Mouse (Mus musculus): ENCODE measurements around the gene Eprs. TPM values are rescaled to one million over a fixed set of nuclear protein-coding genes. Genes with fewer than 3 reads are reported as not detected.

Gene Eprs
- polyA plus RNA-seq, 2 experiments, result 22.9 to 83.7 TPM

DNA sequence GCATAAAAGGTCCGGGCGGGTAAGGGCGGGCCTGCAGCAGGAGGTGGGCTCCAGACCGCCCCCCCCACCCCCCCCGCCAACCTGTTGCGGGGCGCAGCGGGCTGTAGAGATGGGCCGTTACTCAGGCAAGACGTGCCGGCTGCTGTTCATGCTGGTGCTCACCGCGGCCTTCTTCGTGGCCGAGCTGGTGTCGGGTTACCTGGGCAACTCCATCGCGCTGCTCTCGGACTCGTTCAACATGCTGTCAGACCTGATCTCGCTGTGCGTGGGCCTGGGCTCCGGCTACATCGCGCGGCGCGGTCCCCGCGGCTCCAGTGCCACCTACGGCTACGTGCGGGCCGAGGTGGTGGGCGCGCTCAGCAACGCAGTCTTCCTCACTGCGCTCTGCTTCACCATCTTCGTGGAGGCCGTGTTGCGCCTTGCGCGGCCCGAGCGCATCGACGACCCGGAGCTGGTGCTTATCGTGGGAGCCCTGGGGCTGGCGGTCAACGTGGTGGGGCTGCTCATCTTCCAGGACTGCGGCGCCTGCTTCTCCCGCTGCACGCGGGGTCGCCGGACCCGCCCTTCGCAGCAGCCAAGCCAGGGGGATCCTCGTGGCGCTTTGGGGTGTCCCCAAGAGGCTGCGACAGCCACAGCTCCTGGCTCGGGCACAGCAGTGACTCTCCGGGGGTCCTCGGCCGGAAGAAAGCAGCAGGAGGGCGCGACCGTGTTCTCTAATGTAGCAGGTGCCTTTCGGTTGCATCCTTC lies 92.3 kb downstream of the Eprs start:
- Histone ChIP-seq H3K4me1 (replicated peaks; ENCODE audit: control insufficient read depth in 2 of 2, insufficient read depth in 2 of 2, low read length in 1 of 2) (peaks cover 63 to 72% of the 10 kb centered on the region in 2 experiments), H3K36me3 (replicated peaks; ENCODE audit: control insufficient read depth, insufficient read depth, low read depth) (peaks cover 33% of the 10 kb centered on the region), H3K9me3 (ENCODE audit: control insufficient read depth, low read length) (no peaks in the 10 kb centered on the region), H3K27me3 (ENCODE audit: control insufficient read depth, insufficient read depth, low read length) (0 out of 2 replicates have a peak, but pooled peaks cover 2% of the 10 kb centered on the region), H3K9ac (replicated peaks) (peak overlapping the region; percentile 90), H3K4me3 (ENCODE audit: insufficient read depth in 1 of 2, low read depth in 2 of 2, low read length in 2 of 2) (peak overlapping the region; percentile 79 to 87), H3K27ac (peak overlapping the region; percentile 97), H3K4me2 (ENCODE audit: low read depth) (peak overlapping the region; percentile 87)
- WGBS (ENCODE audit: insufficient replicate concordance), result 1% methylated on average over 70 of the region's 71 CpGs
- no peak for DNase-seq (ENCODE audit: low read depth in 3 of 3, low spot score in 3 of 3)
- peak; percentile 13 for ATAC-seq (ENCODE audit: insufficient read depth)
- no peak for TF ChIP-seq CTCF (IDR thresholded peaks at IDR 0.05; ENCODE audit: low read depth)
- no peak for TF ChIP-seq EP300 (IDR thresholded peaks at IDR 0.05; ENCODE audit: low read depth)

DNA sequence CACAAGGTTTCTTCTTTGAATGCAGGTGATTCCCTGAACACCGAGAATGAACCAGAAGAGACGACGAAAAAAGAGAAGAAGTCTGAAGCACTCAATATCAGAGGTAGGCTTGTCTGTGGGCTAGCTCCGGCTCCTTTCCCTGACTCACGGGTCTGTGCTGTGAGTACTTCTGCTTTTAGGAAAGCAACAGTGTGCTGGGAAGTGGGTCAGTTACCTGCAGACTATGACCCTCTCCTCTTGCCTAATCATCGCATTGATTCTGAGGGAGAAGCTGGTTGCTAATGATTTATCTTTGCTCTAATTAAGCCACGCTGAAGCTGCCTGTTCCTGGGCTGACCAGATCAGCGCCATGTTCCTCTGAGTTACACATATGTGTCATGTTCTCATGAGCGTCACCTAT lies 93.5 kb downstream of the Eprs start:
- Histone ChIP-seq H3K9me3 (ENCODE audit: control insufficient read depth, low read length) (no peaks in the 10 kb centered on the region), H3K4me1 (replicated peaks; ENCODE audit: control insufficient read depth in 2 of 2, insufficient read depth in 2 of 2, low read length in 1 of 2) (peaks cover 69 to 71% of the 10 kb centered on the region in 2 experiments), H3K36me3 (replicated peaks; ENCODE audit: control insufficient read depth, insufficient read depth, low read depth) (peaks cover 45% of the 10 kb centered on the region), H3K4me2 (ENCODE audit: low read depth) (peak overlapping the region; percentile 87), H3K9ac (replicated peaks) (peak overlapping the region; percentile 90), H3K4me3 (ENCODE audit: insufficient read depth in 1 of 2, low read depth in 2 of 2, low read length in 2 of 2) (peak overlapping the region; percentile 79 to 87), H3K27ac (peak overlapping the region; percentile 97), H3K27me3 (ENCODE audit: control insufficient read depth, insufficient read depth, low read length) (0 out of 2 replicates have a peak, but pooled peaks cover 2% of the 10 kb centered on the region)
- no peak for DNase-seq (ENCODE audit: low read depth in 3 of 3, low spot score in 3 of 3)
- WGBS (ENCODE audit: insufficient replicate concordance), result 47% methylated on average over 9 of the region's 9 CpGs
- TF ChIP-seq CTCF (IDR thresholded peaks at IDR 0.05; ENCODE audit: low read depth) (no peak), EP300 (IDR thresholded peaks at IDR 0.05; ENCODE audit: low read depth) (no peak)
- ATAC-seq (ENCODE audit: insufficient read depth), result no peak

DNA sequence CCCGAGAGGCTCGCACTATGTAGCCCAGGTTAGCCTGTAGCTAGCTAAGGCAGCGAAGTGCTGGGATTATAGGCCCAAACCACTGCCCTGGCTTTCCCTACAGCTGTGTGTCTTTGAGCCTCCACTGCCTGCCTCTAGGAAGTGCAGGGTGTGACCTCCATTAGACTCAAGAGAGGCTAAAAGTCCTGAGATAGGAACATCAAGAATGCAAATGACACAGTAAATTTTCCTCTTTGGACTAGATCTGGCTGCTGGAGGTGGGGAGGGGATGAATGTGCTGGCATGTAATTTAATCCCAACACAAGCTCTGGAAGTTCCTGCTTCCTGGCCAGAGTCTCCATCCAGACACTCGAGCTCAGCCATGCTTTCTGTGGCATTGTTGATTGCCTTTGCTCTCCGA lies 97.3 kb downstream of the Eprs start:
- DNase-seq (ENCODE audit: low read depth in 3 of 3, low spot score in 3 of 3) (no peak), ATAC-seq (ENCODE audit: insufficient read depth) (no peak)
- peak overlapping the region; percentile 10 to 17; a peak in 3 of 4 replicates for H3K4me3 ChIP-seq (ENCODE audit: insufficient read depth in 1 of 2, low read depth in 2 of 2, low read length in 2 of 2)
- peaks cover 51 to 62% of the 10 kb centered on the region in 2 experiments for H3K4me1 ChIP-seq (replicated peaks; ENCODE audit: control insufficient read depth in 2 of 2, insufficient read depth in 2 of 2, low read length in 1 of 2)
- H3K9ac ChIP-seq (replicated peaks), result peak overlapping the region; percentile 51
- peak overlapping the region; percentile 87 for H3K4me2 ChIP-seq (ENCODE audit: low read depth)
- no peak for TF ChIP-seq CTCF (IDR thresholded peaks at IDR 0.05; ENCODE audit: low read depth)
- TF ChIP-seq EP300 (IDR thresholded peaks at IDR 0.05; ENCODE audit: low read depth), result no peak
- H3K27me3 ChIP-seq (ENCODE audit: control insufficient read depth, insufficient read depth, low read length), result 0 out of 2 replicates have a peak, but pooled peaks cover 2% of the 10 kb centered on the region
- no peaks in the 10 kb centered on the region for H3K9me3 ChIP-seq (ENCODE audit: control insufficient read depth, low read length)
- H3K36me3 ChIP-seq (replicated peaks; ENCODE audit: control insufficient read depth, insufficient read depth, low read depth), result peaks cover 83% of the 10 kb centered on the region
- peak overlapping the region; percentile 36 for H3K27ac ChIP-seq
- WGBS (ENCODE audit: insufficient replicate concordance), result 79% methylated on average over 5 of the region's 5 CpGs

DNA sequence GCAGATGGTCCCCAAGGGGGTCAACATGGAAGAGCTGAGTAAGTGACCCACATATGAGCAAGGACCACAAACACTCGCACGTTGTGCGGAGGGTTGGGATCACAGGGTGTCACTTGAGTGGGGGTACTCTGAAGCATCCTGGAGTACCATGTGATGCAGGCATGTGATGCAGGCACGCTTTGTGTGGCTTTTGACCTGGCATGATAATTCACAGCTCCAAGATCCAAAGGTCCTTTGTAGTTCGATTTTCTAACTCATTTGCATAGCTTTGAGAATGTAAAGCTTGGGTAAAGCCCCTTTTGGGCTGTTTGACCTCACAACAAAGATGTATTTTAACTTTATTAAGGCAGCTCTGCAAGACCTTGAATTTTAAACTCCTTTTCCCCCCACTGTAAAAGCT lies 100.0 kb downstream of the Eprs start:
- no peaks in the 10 kb centered on the region for H3K27me3 ChIP-seq (ENCODE audit: control insufficient read depth, insufficient read depth, low read length)
- peak overlapping the region; percentile 18; the same call in 1 of the 2 replicates for H3K4me2 ChIP-seq (ENCODE audit: low read depth)
- TF ChIP-seq EP300 (IDR thresholded peaks at IDR 0.05; ENCODE audit: low read depth), result no peak
- TF ChIP-seq CTCF (IDR thresholded peaks at IDR 0.05; ENCODE audit: low read depth), result no peak
- H3K4me3 ChIP-seq (ENCODE audit: insufficient read depth in 1 of 2, low read depth in 2 of 2, low read length in 2 of 2), result no peak overlapping the region
- H3K9me3 ChIP-seq (ENCODE audit: control insufficient read depth, low read length), result no peaks in the 10 kb centered on the region
- peaks cover 92% of the 10 kb centered on the region for H3K36me3 ChIP-seq (replicated peaks; ENCODE audit: control insufficient read depth, insufficient read depth, low read depth)
- DNase-seq (ENCODE audit: low read depth in 3 of 3, low spot score in 3 of 3) (no peak), ATAC-seq (ENCODE audit: insufficient read depth) (no peak)
- H3K9ac ChIP-seq (replicated peaks), result peak overlapping the region; percentile 12
- WGBS (ENCODE audit: insufficient replicate concordance), result 80% methylated on average over 5 of the region's 5 CpGs
- peak overlapping the region; percentile 29; the same call in 1 of the 2 replicates for H3K27ac ChIP-seq
- H3K4me1 ChIP-seq (replicated peaks; ENCODE audit: control insufficient read depth in 2 of 2, insufficient read depth in 2 of 2, low read length in 1 of 2), result peaks cover 51 to 58% of the 10 kb centered on the region in 2 experiments

DNA sequence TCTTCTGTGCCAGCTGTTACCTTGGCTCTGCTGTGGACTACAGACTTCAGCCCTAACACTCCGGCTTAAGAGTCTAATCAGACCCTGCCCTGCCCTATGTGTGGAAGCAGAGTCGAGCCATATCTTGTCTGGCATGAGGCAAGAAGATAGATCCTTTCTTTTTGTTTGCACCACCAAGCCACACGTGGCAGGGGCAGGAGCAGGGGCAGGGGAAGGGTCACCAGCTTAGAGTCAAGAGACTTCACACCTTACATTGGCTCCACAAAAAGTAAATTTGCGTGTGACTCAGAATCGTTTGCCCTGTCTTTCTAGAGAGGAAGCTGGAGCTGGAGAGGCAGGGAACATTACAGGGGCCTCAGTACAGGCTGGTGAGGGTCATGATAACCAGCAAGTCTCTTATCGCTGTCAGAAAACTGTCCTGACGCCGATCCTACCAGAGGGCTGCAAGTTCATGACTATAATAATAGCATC lies 106.7 kb downstream of the Eprs start:
- peak; percentile 79 for ATAC-seq (ENCODE audit: insufficient read depth)
- Histone ChIP-seq H3K4me3 (ENCODE audit: insufficient read depth in 1 of 2, low read depth in 2 of 2, low read length in 2 of 2) (peak overlapping the region; percentile 16 to 33), H3K9ac (replicated peaks) (peak overlapping the region; percentile 74)

More for the DNA sequence above, 106.7 kb downstream of the Eprs start:
- peak; percentile 87 for TF ChIP-seq EP300 (IDR thresholded peaks at IDR 0.05; ENCODE audit: low read depth)
- no peak for TF ChIP-seq CTCF (IDR thresholded peaks at IDR 0.05; ENCODE audit: low read depth)
- peak; percentile 69 to 71 (median 71) for DNase-seq (ENCODE audit: low read depth in 3 of 3, low spot score in 3 of 3)
- Histone ChIP-seq H3K4me1 (replicated peaks; ENCODE audit: control insufficient read depth in 2 of 2, insufficient read depth in 2 of 2, low read length in 1 of 2) (peaks cover 71 to 77% of the 10 kb centered on the region in 2 experiments), H3K4me2 (ENCODE audit: low read depth) (peak overlapping the region; percentile 69), H3K27me3 (ENCODE audit: control insufficient read depth, insufficient read depth, low read length) (no peaks in the 10 kb centered on the region), H3K9me3 (ENCODE audit: control insufficient read depth, low read length) (no peaks in the 10 kb centered on the region), H3K27ac (peak overlapping the region; percentile 99), H3K36me3 (replicated peaks; ENCODE audit: control insufficient read depth, insufficient read depth, low read depth) (peaks cover 39% of the 10 kb centered on the region)
- WGBS (ENCODE audit: insufficient replicate concordance), result 9% methylated on average over 8 of the region's 8 CpGs
